Mouse (Mus musculus) ovary, postnatal 10 days (tissue): ENCODE data around the gene Celsr1.
A peak's percentile ranks its signal among the peaks of the same experiment; 100 is the strongest.
"Not testable (repeated sequence)": the region's sequence is repeated elsewhere in the genome, so short reads cannot be mapped to it uniquely, and the experiment has no call there.

Source experiments
- DNase-seq: peaks from one replicate; pipeline ENCODE4 v3.0.0; 2022; ENCODE audit warnings: low spot score

Celsr1 gene

DNA sequence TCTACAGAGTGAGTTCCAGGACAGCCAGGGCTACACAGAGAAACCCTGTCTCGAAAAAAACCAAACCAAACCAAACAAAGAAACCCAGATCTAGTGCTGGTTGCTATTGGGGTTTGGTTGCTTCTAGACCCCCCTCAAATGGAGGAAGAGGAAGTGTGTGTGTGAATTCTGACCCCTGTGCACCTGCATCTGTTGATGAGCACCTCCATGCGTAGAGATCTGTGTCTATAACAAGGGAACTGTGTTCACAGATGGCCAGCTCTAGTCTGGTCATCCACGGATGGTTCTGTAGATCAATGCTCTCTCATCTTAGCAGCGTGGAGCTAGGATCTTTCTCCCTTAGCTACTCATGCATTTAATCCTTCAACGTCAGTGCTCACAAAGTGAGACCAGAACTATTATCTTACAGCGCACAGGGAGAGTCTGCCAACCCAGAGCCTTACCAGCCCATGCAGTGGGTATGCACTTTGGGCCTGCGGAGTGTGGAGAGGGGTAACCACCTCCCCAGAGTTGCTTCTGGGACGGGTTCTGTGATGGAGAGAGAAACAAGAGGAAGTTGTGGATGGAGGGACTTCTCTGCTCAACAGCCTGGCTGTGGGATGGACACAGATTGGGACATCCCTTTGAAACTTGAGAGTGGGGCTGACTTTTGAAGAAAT, 30.7 kb upstream of the Celsr1 start:
- DNase-seq: no peak

DNA sequence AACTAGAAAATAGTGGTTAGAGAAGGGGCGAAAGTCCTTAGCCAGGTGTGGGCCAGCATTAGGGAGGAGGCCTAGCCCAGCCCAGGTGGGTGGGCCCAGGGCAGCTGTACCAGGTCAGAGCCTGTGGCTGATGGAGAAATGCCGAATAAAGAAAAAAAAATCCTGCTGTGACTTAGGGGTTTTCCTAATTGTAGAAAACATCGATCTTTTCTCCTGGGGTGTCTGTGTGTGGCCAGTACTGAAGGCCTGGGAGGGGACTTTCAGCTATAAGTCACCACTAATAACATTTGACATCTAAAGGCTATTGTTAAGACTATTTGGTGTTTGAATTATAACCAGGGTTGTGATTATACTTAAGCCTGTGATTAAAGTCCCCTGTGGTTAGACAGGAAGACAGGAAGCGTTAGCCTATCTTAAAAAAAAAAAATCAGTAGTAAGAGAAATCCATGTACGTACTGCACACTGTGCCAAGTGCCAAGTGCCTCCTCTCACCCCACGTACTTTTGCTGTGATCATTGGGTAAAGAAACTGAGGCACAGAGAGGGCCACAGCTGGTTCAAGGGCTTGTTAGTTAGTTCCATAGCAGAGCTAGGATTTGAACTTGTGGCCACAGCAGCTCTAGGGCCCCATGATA, 28.4 kb upstream of the Celsr1 start:
- DNase-seq: no peak

DNA sequence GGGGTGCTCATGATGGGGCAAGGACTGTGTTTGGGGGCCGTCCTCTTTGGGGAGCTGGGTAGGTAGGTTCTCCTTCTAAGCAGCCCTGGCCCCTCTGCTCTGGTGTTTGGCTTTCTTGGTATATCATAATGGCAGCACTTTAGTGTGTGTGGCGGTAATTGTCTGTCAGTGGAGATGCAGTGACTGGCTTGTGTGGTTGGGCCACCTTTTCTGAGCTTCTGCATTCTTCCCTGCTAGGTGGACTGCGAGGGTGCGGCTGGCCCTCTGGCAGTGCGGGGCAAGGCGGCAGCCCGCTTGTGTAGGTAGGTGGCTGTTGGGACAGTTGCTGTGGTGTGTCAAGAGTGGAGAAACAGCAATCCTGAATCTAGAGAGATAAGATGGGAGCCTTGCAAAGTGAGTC, 27.6 kb upstream of the Celsr1 start:
- DNase-seq: no peak

DNA sequence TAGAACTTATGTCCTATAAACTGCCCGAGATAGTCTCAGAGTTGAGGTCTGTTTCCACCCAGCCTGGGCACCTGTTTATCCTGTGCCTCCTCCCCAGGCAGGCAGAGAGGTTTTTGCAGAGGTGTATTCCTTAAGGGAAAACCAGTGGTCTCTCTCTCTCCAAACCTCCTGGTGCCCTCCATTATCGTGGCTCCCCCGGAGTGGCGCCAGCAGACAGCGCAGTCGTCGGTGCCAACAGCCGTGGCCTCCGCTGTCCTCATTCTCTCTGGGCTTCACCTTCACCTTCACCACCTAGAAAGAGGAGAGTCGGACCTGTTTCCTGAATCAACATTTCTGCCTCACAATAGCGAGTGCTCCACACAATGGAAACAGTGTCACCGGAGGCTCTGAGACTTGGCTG, 27.0 kb upstream of the Celsr1 start:
- DNase-seq: no peak

DNA sequence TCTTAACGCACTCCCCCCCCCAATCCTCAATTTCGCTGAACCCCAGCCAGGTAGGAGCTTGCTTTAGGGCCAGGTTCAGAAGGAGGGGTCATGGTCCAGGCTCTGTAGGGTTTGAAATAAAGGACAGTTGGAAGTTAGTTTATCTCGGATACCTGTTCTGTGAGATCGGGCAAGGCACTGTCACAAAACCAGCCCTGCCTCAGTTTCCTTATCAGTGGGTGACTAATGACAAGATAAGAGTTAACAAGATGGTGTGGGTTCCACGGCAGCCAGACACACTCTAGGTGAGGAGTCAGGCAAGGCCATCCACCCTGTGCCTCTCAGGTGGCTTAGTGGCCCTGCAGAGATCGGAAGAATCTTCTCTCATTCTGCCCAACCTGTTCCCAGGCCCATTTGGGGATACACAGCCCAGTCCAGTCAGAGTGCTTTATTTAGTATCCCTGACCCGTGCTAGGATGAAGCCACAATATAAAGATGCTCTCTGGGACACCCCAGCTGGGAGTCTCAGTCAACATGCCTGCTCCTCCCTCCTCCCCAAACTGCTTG, 26.3 kb upstream of the Celsr1 start:
- no peak for DNase-seq

DNA sequence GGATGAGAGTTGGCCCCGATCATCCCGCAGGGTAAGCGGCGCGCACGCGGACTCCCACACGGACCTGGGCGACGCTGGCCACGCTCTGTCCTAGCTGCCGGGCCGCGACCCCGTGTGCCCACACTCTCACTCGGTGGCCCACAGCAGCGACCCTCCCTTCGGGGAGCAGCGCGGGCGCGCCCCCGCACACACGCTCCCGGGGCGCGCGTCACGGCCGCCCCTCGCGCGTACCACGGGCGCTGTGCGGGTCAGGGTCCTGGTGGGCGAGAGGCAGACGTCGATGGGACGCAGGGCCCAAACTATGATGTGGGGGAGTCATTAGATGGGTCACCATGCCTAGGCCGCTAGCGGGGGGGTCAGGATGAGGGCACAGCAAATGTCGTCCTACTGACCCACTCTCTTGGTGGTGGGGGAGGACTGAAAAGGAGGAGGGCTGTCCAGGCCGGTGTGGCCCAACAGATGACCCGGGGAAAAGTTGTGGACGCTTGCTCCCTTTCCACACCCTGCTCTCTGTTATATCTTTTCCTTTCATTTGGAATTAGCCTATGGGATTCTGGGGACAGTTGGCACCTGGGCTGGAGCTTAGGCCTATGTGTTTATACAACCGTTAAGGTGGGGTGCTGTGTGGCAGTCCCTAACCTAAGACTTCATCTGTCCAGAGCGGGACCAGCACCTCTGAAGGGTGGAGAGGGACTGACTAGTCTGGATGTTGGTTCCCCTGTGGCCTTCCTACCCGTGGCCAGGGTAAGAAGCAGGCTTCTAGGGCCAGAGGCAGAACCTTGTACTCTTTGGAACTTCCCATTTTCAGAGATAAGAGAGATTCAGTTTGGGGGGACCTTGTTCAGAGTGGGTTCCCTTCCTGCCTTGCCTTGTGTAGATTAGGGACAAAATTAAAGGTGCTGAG, 25.6 kb upstream of the Celsr1 start:
- DNase-seq: no peak

DNA sequence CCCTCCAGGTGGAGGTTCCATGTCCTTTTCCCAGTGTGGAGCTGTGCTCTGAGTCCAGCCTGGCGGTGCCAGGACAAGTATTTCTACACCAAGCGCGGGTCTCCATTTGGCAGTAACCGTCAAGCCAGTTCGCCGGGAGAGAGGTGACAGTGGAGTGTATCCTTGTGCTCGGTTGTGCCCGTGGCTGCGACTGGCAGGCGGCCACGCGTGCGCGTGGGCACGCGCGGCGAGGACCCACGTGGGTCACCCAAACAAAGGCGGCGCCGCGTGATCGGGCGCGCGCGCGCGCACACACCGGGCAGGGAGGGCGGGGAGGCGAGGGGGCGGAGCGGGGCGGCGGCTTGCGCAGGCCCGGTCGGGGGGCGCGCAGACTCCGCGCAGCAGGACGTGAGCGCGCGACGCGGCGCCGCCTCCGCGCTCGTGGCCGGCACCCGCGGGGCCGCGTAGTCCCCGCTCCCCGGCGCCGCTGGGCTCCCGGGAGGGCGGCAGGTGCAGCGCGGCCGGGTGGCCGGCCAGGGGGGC, 24.9 kb upstream of the Celsr1 start:
- DNase-seq: peak; percentile 51

DNA sequence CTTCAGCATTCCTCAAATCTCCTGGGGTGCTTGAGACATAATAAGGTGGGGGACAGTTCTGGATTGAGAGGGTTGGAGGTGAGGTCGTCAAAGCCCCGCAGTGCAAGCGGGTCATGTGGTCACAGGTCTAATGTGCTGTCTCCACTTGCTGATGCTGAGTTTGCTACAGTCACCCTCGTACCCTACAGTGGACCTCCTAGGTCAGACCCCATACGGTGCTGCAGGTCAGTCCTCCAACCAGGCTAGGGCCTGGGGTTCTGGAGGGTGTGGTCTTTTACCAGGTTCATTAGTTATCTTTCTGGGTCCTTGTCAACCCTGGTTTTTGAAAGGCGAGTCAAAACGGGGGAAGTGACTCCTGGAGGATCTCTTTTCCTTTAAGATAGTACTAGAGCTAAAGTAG, 24.3 kb upstream of the Celsr1 start:
- DNase-seq: no peak

DNA sequence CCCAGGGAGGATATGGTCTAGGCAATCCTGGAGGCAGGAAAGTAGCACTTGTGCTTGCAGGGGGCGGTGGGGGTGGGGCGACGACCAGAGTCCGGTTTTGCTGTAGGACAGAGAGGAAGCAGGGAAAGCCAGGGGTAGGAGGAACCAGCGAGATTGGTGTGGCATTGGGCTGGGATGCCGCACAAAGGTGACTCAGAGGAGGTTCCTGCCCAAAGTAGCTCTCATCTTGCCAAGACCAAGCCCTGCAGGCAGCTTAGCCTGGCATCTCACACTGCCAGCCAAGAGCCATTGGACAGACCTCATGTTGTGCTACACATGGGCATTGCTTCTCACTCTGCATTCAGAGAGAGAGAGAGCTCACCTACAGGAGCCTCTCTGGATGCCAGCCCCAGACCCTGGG, 23.8 kb upstream of the Celsr1 start, which contains the start of gene Gramd4:
Gene Gramd4, plus strand, starts transcription at position 283 of the 400 bp plus-strand sequence.
- DNase-seq: no peak

DNA sequence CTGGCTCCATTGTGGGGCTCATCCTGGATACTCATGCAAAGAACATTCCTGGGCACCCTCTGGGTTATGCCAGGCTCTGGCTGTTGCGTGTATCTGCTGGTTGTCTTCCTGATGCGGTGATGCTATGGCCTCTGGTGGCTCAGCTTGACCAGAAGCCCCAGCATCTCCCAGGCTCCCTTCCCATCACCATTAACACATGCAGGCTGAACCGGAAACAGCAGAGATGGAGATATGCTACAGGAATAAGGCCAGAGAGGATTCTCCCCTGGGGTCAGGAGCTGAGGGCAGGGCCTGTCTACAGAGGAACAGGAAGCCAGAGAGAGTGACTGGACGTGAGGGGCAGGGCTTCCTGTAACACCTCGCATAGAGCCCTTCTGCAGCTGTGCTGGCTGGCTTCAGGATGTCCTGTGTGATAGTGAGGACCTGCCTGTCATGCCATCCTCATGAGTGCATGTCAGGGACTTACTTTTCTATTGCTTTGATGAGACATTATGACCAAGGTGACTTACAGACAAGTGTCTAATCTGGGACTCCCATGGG, 22.7 kb upstream of the Celsr1 start:
- DNase-seq: no peak

DNA sequence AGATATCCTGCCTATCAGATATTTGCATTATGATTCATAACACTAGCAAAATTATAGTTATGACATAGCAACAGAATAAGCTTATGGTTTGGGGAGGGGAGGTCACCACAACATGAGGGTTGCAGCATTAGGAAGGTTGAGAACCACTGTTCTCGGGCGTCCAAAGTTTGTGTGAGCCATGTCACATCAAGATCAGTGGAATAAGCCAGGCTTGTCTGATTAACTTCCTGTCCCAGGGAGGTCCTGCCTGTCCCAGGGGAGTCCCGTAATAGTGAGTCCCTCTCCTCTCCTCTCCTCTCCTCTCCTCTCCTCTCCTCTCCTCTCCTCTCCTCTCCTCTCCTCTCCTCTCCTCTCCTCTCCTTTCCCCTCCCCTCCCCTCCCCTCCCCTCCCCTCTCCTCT, 21.3 kb upstream of the Celsr1 start:
- not testable (repeated sequence) for DNase-seq

DNA sequence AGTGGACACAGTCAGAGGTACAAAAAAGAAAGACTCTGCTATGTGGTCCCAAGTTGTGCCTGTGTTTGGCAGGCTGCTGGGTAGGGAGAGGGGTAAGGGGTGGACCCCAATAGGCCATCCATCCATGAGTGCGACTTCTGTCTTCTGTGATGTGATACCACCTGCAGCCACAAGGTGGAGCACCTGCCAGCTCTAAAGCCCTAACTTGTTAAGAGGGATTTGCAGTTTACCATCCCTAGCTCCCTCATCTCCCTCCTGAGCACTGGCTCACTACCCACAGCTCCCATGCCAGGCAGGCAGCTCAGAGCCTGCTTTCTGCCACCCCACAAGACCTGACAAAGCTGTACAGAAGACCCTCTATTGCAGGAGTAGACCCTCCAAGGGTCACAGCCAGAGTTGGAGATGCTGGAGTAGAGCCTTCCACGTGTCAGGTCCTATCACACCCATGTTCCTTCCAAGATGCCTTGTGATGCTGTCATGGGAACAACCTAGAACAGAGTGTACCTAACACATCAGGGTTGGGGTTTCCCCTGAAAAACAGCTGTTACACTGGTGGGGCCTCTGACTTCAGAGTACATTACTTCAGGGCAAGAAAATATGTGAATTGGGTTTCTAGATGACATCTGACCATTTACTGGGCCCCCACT, 20.4 kb upstream of the Celsr1 start:
- peak; percentile 69 for DNase-seq

DNA sequence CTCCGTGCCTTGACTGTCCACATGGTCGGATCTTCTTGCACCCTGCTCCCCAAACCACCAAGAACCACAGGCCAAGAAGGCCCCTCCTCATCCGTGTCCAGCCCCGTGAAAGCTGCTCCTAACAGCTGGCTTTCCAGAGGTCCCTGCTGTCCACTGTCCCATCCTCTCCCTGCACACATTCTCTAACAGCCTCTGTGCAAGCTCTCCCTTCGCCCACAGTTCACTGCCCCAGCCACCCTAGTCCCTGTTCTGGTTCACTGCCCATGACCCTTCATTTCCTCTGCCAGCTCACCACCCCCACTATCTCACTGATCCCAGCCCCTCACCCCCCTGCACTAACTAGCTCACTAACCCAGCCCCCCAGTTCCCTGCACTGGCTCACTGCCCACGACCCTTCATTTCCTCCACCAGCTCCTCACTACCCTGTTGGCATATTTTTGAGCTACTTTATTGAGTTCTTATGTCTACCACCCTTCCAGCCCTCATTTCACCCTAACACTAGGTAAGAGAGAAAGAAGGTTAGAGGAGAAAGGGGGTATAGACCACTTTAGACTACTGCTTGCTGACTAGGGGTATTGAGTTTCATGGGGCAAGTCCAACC, 18.4 kb upstream of the Celsr1 start:
- DNase-seq: no peak

DNA sequence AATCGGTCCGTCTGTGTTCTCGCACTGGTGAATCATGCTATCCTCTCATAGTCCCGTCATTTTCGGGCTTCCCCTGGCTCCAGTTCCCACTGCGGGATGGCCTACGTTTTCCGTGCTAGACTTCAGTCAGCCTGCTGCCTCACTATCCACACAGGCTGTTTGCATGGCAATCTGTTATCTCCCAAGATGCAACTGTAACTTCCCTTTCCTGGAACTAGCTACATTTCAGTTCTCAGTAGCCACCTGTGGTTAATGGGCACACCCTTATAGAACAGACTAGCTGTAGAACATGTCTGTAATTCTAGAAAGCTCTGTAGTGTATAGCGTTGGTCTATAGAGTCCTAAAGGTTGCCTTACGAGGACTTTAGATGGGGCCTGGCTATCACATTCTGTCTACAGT, 17.6 kb upstream of the Celsr1 start:
- DNase-seq: no peak

DNA sequence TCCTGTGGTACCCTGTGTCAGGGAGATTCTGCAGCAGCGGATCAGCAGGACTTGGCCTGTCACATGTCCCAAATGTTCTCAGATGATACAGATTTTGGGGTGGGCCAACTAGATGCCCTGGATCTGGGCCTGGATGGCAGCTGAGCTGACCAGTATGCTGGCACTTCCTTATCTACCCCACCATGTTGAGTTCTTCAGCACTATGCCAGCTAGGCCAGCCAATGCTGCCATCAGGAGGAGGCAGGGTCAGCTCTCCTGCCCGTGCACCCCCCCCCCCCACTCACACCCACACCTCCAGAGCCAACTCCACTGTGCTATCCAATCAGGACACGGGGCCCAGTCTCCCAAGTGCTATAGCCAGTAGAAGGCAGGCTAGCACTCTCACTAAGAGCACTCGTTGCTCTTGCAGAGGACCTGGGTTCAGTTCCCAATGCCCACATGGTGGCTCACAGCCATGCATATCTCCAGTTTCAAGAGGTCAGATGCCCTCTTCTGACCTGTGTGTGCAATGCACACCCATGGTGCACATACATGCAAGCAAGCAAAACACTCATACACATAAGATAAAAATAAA, 16.7 kb upstream of the Celsr1 start:
- DNase-seq: no peak

DNA sequence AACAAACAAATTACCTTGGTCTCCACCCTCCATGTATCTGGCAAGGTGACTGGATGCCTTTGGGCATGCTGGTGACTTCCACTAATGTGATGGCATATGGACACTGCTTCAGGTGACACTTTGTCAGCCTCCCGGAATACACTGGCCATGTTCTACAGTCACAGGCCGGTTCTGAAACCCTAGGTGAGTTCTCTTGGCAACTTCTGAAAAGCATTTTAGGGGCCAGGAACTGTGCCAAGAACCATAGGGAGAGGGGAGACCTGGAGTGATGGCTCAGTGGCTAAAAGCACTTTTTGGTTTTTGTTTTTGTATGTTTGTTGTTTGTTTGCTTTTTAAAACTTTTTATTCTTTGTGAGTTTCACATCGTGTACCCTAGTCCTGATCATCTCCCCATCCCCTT, 15.9 kb upstream of the Celsr1 start:
- DNase-seq: no peak

DNA sequence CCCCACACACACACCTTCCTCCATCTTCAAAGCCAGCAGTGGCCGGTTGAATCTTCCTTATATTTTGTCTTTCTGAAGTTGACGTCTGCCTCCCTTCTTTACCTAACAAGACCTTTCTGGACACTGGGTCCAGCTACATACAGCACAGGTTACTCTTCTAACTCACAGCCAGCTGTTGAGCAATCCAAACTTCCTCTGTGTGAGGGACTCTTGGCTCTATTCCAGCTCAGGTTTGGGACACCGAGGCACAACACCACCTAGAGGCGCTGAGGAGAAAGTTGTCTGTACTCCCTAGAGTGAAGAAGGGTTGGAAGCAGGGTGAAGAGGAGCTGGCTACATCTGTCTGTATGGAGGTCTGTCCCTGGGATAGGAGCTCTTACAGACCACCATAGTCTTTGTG, 8.8 kb upstream of the Celsr1 start:
- DNase-seq: no peak

DNA sequence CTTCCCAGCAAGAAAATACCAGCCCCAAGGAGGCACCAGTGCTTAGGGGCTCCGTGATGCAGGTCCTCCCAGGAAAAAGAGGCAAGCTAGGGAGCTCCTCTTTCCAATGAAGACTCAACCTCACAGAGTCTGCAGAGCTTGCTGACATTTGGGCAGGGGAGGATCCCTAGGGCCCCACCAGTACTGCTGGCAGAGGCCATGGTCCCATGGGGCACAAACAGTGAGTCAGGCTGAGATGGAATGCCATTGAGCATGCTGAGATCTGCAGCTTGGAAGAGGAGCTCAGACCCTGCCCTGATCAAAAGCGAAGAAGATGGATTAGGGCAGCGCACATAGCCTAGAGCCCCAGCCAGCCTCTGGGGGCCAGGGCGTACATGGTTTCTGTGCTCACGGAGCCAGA, 7.8 kb upstream of the Celsr1 start:
- DNase-seq: no peak

DNA sequence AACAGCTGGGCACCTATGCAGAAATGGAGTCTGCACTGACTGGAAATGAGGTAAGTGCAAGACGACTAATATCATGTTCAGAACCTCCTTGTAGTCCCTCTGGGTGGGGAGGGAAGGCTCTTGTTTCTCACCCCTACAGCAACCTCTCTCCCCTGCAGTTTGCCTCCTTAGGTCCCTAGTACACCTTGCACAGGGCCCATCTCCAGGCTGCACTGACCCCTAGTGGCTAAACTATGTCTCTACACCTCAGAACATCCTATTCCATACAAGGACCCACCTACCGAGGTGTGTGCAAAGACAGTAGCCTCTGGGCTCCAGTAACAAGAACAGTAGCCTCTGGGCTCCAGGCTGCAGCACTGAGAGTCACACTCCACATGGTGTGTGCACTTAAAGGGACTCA, 5.2 kb upstream of the Celsr1 start:
- DNase-seq: no peak

DNA sequence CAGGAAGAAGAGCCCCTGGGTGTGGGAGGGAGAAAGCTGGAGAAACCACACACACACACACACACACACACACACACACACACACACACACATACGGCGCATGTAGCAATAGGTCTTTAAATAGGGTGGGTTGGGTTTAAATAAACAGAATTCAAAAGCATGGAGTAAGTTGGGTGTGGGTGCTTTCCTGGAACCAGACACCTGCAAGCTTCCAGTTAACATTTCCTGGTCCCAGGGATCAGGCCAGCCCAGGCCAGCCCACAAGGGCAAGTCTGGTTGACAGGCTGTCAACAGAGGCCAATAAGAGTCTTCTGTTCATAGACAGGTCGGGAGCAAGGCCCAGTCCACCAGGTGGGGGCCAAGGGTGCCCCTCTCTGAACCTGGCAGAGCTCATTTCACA, 2.3 kb upstream of the Celsr1 start:
- DNase-seq: no peak

DNA sequence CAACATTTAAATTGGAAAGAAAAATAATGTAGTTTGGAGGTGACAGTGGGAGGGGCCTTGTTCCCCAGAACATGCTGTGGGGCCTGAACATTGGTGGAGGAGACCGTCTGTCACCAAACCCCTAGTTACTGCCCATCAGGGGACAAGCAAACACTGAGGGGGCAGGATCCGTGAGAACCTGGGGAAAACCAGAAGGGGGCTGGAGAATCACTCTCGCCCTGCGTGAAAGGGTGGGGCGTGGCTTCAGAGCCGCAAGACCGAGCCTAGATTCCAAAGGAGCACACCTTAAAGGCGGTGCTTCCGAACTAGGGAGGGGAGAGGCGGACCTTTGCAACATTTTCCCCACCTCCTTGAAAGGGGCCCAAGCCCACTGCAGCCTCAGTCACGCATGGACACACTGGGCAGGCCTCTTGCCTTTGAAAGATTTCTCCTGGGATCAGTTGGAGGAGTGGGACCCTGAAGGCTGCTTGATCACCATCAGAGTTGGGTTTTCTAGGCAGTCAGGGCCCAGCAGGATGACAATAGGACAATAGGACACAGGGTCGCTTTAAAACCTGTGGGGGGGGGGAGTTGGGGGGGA, 1.3 kb upstream of the Celsr1 start:
- DNase-seq: no peak
